25 mouse cellular contexts compared by ENCODE assay signal in the genomic region with DNA sequence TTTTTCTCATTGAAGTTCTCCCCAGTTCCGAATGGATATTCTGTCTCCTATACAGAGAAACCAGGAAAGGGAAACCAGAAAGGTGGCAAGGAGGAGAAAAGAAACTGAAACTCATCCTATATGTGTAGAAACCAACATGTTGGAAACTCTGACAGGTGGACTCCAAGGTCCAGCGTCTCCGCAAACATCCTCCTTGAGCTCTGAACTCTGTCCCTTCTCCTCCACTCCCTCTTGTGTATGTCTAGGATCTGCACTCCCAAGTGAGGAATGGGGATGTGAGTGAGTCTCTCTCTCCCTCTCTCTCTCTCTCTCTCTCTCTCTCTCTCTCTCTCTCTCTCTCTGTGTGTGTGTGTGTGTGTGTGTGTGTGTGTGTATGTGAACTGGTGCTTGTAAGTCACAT. TPM values are rescaled to one million over a fixed set of nuclear protein-coding genes. Genes with fewer than 3 reads are reported as not detected.
DNase-seq lines count a peak whose midpoint lies in the region; ATAC-seq and TF ChIP-seq lines count a peak whose summit lies in the region.
"Had no signal": no experiment of that assay in that cellular context is flagged by ENCODE, and none has a peak within 500 bp of the region (broad histone marks: within the 10 kb centered on the region; RNA-seq: fewer than 3 reads in every experiment).

No protein-coding gene starts in this region.

- no peak for TF ChIP-seq POLR2A in heart, adult 2 months (IDR thresholded peaks at IDR 0.05; ENCODE audit: insufficient read depth, low read depth, low read length)

- no peak overlapping the region for H3K4me3 ChIP-seq in heart, adult 2 months
- H3K4me3 ChIP-seq in liver, postnatal 0 days (ENCODE audit: low read depth, low read length): no peak overlapping the region
- no peak overlapping the region for H3K4me3 ChIP-seq in liver, embryonic 12.5 days
- H3K4me3 ChIP-seq in intestine, embryonic 16.5 days (ENCODE audit: low read length): no peak overlapping the region
- H3K4me3 ChIP-seq: forebrain, embryonic 12.5 days; hindbrain, embryonic 10.5 days; midbrain, embryonic 10.5 days; neural tube, embryonic 12.5 days had no signal

- H3K4me2 ChIP-seq in liver, postnatal 0 days (ENCODE audit: low read depth, low read length): peak overlapping the region; percentile 22; the same call in 1 of the 2 replicates
- H3K4me2 ChIP-seq in liver, embryonic 12.5 days: no peak overlapping the region
- H3K4me2 ChIP-seq in intestine, embryonic 16.5 days (ENCODE audit: low read depth, low read length): 0 out of 2 replicates have a peak overlapping the region, but pooled peaks have one; percentile 16
- H3K4me2 ChIP-seq: forebrain, embryonic 12.5 days; neural tube, embryonic 12.5 days had no signal

- peak overlapping the region; percentile 10; the same call in 1 of the 2 replicates for H3K27ac ChIP-seq in heart, adult 2 months
- no peak overlapping the region for H3K27ac ChIP-seq in liver, postnatal 0 days (ENCODE audit: low read depth)
- H3K27ac ChIP-seq in liver, embryonic 12.5 days: no peak overlapping the region
- H3K27ac ChIP-seq in intestine, embryonic 16.5 days (ENCODE audit: low read length): peak overlapping the region; percentile 24; the same call in 1 of the 2 replicates
- H3K27ac ChIP-seq: forebrain, embryonic 12.5 days; hindbrain, embryonic 10.5 days; hindbrain, postnatal 0 days; midbrain, embryonic 10.5 days; neural tube, embryonic 12.5 days had no signal

- no peaks in the 10 kb centered on the region for H3K79me2 ChIP-seq in heart, adult 2 months (replicated peaks; ENCODE audit: control insufficient read depth, insufficient read depth, low read length)

- intact Hi-C loops in heart, adult 2 months (cut with DNase I): no loop called here

- peaks cover 10% of the 10 kb centered on the region for H3K36me3 ChIP-seq in heart, adult 2 months (ENCODE audit: control insufficient read depth, insufficient read depth, low read length)
- no peaks in the 10 kb centered on the region for H3K36me3 ChIP-seq in liver, postnatal 0 days (replicated peaks; ENCODE audit: insufficient read depth, low read length)
- no peaks in the 10 kb centered on the region for H3K36me3 ChIP-seq in liver, embryonic 12.5 days
- H3K36me3 ChIP-seq in intestine, embryonic 16.5 days (ENCODE audit: control insufficient read depth, insufficient read depth, low read length): no peaks in the 10 kb centered on the region
- H3K36me3 ChIP-seq: forebrain, embryonic 12.5 days; hindbrain, embryonic 10.5 days; midbrain, embryonic 10.5 days; neural tube, embryonic 12.5 days had no signal

- peaks cover 8% of the 10 kb centered on the region for H3K4me1 ChIP-seq in heart, adult 2 months (ENCODE audit: control insufficient read depth, insufficient read depth, low read length)
- H3K4me1 ChIP-seq in liver, postnatal 0 days (ENCODE audit: insufficient read depth): no peaks in the 10 kb centered on the region
- no peaks in the 10 kb centered on the region for H3K4me1 ChIP-seq in liver, embryonic 12.5 days
- peaks cover 5% of the 10 kb centered on the region; the same call in 1 of the 2 replicates for H3K4me1 ChIP-seq in intestine, embryonic 16.5 days (ENCODE audit: control insufficient read depth, insufficient read depth, low read length)
- H3K4me1 ChIP-seq: forebrain, embryonic 12.5 days; hindbrain, embryonic 10.5 days; neural tube, embryonic 12.5 days had no signal

- no peak for TF ChIP-seq CTCF in heart, adult 2 months (IDR thresholded peaks at IDR 0.05)
- TF ChIP-seq CTCF in liver, postnatal 0 days (IDR thresholded peaks at IDR 0.05; ENCODE audit: low read depth): no peak

- no peak for TF ChIP-seq EP300 in heart, adult 2 months (IDR thresholded peaks at IDR 0.05; ENCODE audit: insufficient read depth, low read depth, low read length)
- no peak for TF ChIP-seq EP300 in liver, postnatal 0 days (IDR thresholded peaks at IDR 0.05; ENCODE audit: low read depth)

- no peaks in the 10 kb centered on the region for H3K9me3 ChIP-seq in liver, postnatal 0 days (ENCODE audit: low read length)
- no peaks in the 10 kb centered on the region for H3K9me3 ChIP-seq in liver, embryonic 12.5 days (replicated peaks)
- H3K9me3 ChIP-seq in intestine, embryonic 16.5 days (ENCODE audit: control insufficient read depth, low read length): no peaks in the 10 kb centered on the region
- H3K9me3 ChIP-seq: forebrain, embryonic 12.5 days; hindbrain, embryonic 10.5 days; midbrain, embryonic 10.5 days; neural tube, embryonic 12.5 days had no signal

- 37% methylated on average over 3 of the region's 3 CpGs for WGBS in heart, adult 2 months
- WGBS in liver, postnatal 0 days (ENCODE audit: insufficient replicate concordance): 73% methylated on average over 3 of the region's 3 CpGs
- 61% methylated on average over 3 of the region's 3 CpGs for WGBS in liver, embryonic 12.5 days (ENCODE audit: insufficient replicate concordance)
- 65% methylated on average over 3 of the region's 3 CpGs for WGBS in intestine, embryonic 16.5 days

- ATAC-seq in liver, postnatal 0 days: no peak
- no peak for ATAC-seq in liver, embryonic 12.5 days
- peak; percentile 97 for ATAC-seq in intestine, embryonic 16.5 days
- ATAC-seq: hindbrain, postnatal 0 days had no signal

- H3K27me3 ChIP-seq in heart, adult 2 months (ENCODE audit: control insufficient read depth, insufficient read depth, low read length): no peaks in the 10 kb centered on the region
- no peaks in the 10 kb centered on the region for H3K27me3 ChIP-seq in liver, postnatal 0 days (ENCODE audit: insufficient read depth, low read length)
- H3K27me3 ChIP-seq in liver, embryonic 12.5 days (replicated peaks): no peaks in the 10 kb centered on the region
- H3K27me3 ChIP-seq in intestine, embryonic 16.5 days (replicated peaks; ENCODE audit: control insufficient read depth, insufficient read depth, low read length): no peaks in the 10 kb centered on the region
- H3K27me3 ChIP-seq: CH12.LX; forebrain, embryonic 12.5 days; neural tube, embryonic 12.5 days had no signal

- DNase-seq in heart, adult 2 months: no peak
- no peak for DNase-seq in heart, adult 8-10 months (ENCODE audit: low spot score)
- DNase-seq in liver, postnatal 0 days: no peak
- DNase-seq in cerebellum, postnatal 14 days: no peak
- DNase-seq in urinary bladder, adult 18-20 months (ENCODE audit: low spot score in 2 of 2): no peak
- DNase-seq: adrenal gland, postnatal 14 days; cerebellum, adult 11 months; cerebellum, postnatal 25 days; kidney, adult 2 months; kidney, postnatal 10 days; liver; lung, adult 18-20 months; lung, postnatal 14 days; right cerebral cortex, adult 18-20 months; thymus, postnatal 14 days had no signal

- no peak overlapping the region for H3K9ac ChIP-seq in heart, adult 2 months (ENCODE audit: low read depth, low read length)
- H3K9ac ChIP-seq in liver, postnatal 0 days (replicated peaks): no peak overlapping the region
- H3K9ac ChIP-seq in liver, embryonic 12.5 days: no peak overlapping the region
- H3K9ac ChIP-seq in intestine, embryonic 16.5 days (ENCODE audit: low read depth, low read length): no peak overlapping the region
- H3K9ac ChIP-seq: forebrain, embryonic 12.5 days; neural tube, embryonic 12.5 days had no signal

RNA-seq across cellular contexts. Expression of a gene that starts 6.8 kb away (rescaled TPM):
- total RNA-seq in heart, adult 2 months (2021): 100 to 1,000 TPM; 169 to 188 TPM
- 60.3 and 70.8 TPM in 2 replicates for polyA plus RNA-seq in heart, adult 2 months (2012; rRNA removed)
- total RNA-seq in heart, adult 8-10 months (2022): 100 to 1,000 TPM; 172 to 203 (median 189) TPM
- 10.2 and 11.7 TPM in 2 replicates for polyA plus RNA-seq in liver, postnatal 0 days (2015; fragmentation: Nextera tagmentation; extraction: Ambion mirVana)
- 7.8 and 8.4 TPM in 2 replicates for polyA plus RNA-seq in liver, embryonic 12.5 days (2016; fragmentation: Nextera tagmentation; extraction: Ambion mirVana)
- 70.4 and 74.8 TPM in 2 replicates for polyA plus RNA-seq in intestine, embryonic 16.5 days (2015; fragmentation: Nextera tagmentation; extraction: Ambion mirVana)
- total RNA-seq: monocyte, adult 5-6 weeks had no signal

RNA-seq across cellular contexts. Expression of a gene that starts 18.6 kb away (rescaled TPM):
- total RNA-seq in heart, adult 2 months (2021): 1 to 10 TPM; 1.1 to 1.7 TPM
- 0.53 and 1.2 TPM in 2 replicates for polyA plus RNA-seq in heart, adult 2 months (2012; rRNA removed)
- total RNA-seq in heart, adult 8-10 months (2022): 1 to 10 TPM in 3 of 4 experiments, under 1 TPM in 1; 0.80 to 2.6 (median 1.9) TPM
- polyA plus RNA-seq in liver, postnatal 0 days (2015; fragmentation: Nextera tagmentation; extraction: Ambion mirVana): 2.7 TPM in 2 replicates
- polyA plus RNA-seq in liver, embryonic 12.5 days (2016; fragmentation: Nextera tagmentation; extraction: Ambion mirVana): 0.30 and 0.37 TPM in 2 replicates
- 0.64 and 1.1 TPM in 2 replicates for polyA plus RNA-seq in intestine, embryonic 16.5 days (2015; fragmentation: Nextera tagmentation; extraction: Ambion mirVana)
- total RNA-seq: MEL had no signal

Comparison
In these comparisons a context has a peak if more than half of its experiments do, and no peak if none do; other contexts are left out.
1. H3K27ac ChIP-seq: peak in heart, adult 2 months (single experiment) and intestine, embryonic 16.5 days (single experiment); none in liver, postnatal 0 days (single experiment) and liver, embryonic 12.5 days (single experiment).